In genomic region chr11:106679874-106680273, GRCm38 (mm10) we compare ENCODE assay signal across 8 mouse cellular contexts.
DNase-seq lines count a peak whose midpoint lies in the region; ATAC-seq lines count a peak whose summit lies in the region.
"Had no signal": no experiment of that assay in that cellular context is flagged by ENCODE, and none has a peak within 500 bp of the region (broad histone marks: within the 10 kb centered on the region; RNA-seq: fewer than 3 reads in every experiment).

No protein-coding gene starts in this region.

- no peak overlapping the region for H3K4me3 ChIP-seq in kidney, embryonic 14.5 days (ENCODE audit: low read length)
- H3K4me3 ChIP-seq: liver, embryonic 15.5 days had no signal

- H3K27me3 ChIP-seq in kidney, embryonic 14.5 days (ENCODE audit: control insufficient read depth, insufficient read depth, low read length) = no peaks in the 10 kb centered on the region
- H3K27me3 ChIP-seq: liver, embryonic 15.5 days had no signal

- WGBS in kidney, embryonic 14.5 days = 56% methylated on average over 6 of the region's 6 CpGs

- intact Hi-C loops in left cerebral cortex, postnatal 10 days (cut with DNase I) = no loop called here

- H3K36me3 ChIP-seq in kidney, embryonic 14.5 days (ENCODE audit: control insufficient read depth, insufficient read depth, low read length) = no peaks in the 10 kb centered on the region
- H3K36me3 ChIP-seq: liver, embryonic 15.5 days had no signal

- no peak overlapping the region for H3K4me2 ChIP-seq in kidney, embryonic 14.5 days (replicated peaks; ENCODE audit: low read depth, low read length)
- H3K4me2 ChIP-seq: liver, embryonic 15.5 days had no signal

- no peaks in the 10 kb centered on the region for H3K9me3 ChIP-seq in kidney, embryonic 14.5 days (ENCODE audit: control insufficient read depth, low read length)
- H3K9me3 ChIP-seq: liver, embryonic 15.5 days had no signal

- H3K27ac ChIP-seq in kidney, embryonic 14.5 days (ENCODE audit: low read depth, low read length) = no peak overlapping the region
- H3K27ac ChIP-seq: liver, embryonic 15.5 days had no signal

- DNase-seq in kidney, postnatal 14 days = peak; percentile 29
- peak; percentile 85 for DNase-seq in A20 (ENCODE audit: low read depth, low spot score)
- peak; percentile 79 for DNase-seq in CD4-positive, CD25-positive, alpha-beta regulatory T cell, adult 2 months (ENCODE audit: low read depth, low spot score)
- peak; percentile 49 for DNase-seq in heart, postnatal 4 days
- no peak for DNase-seq in left cerebral cortex, postnatal 10 days (ENCODE audit: extremely low spot score in 1 of 2, low spot score in 2 of 2)

- peaks cover 3% of the 10 kb centered on the region; the same call in 1 of the 2 replicates for H3K4me1 ChIP-seq in kidney, embryonic 14.5 days (ENCODE audit: control insufficient read depth, insufficient read depth, low read length)

- no peak overlapping the region for H3K9ac ChIP-seq in kidney, embryonic 14.5 days (ENCODE audit: low read depth, low read length)
- H3K9ac ChIP-seq: liver, embryonic 15.5 days had no signal

- ATAC-seq in kidney, embryonic 14.5 days (ENCODE audit: low FRiP score, low TSS enrichment) = no peak
- ATAC-seq in megakaryocyte progenitor cell, adult 5-6 weeks (replicated peaks; ENCODE audit: poor library complexity) = no peak

Comparison
In these comparisons a context has a peak if more than half of its experiments do, and no peak if none do; other contexts are left out.
1. DNase-seq: peak in kidney, postnatal 14 days (single experiment), A20 (single experiment), CD4-positive, CD25-positive, alpha-beta regulatory T cell, adult 2 months (single experiment) and heart, postnatal 4 days (single experiment); none in left cerebral cortex, postnatal 10 days (0 of 2).